Mouse (Mus musculus): Measurements from ENCODE around the gene Tk1. TPM values are rescaled to one million over a fixed set of nuclear protein-coding genes. Genes with fewer than 3 reads are reported as not detected.

Tk1 gene
- polyA plus RNA-seq, 1 experiment from 2014 or later = 12.4 TPM

- Histone ChIP-seq H3K36me3 (ENCODE audit: insufficient read depth, low read length) (0 out of 2 replicates have a peak, but pooled peaks cover 4% of the 10 kb centered on the region), H3K9ac (replicated peaks; ENCODE audit: low read depth) (no peak overlapping the region), H3K4me3 (ENCODE audit: low read depth, low read length) (no peak overlapping the region), H3K27ac (ENCODE audit: low read length) (no peak overlapping the region; the same call in 1 of the 2 replicates), H3K9me3 (ENCODE audit: low read length) (no peaks in the 10 kb centered on the region), H3K4me1 (ENCODE audit: insufficient read depth, low read depth, low read length) (peaks cover 13% of the 10 kb centered on the region; the same call in 1 of the 2 replicates), H3K4me2 (replicated peaks; ENCODE audit: low read depth, low read length) (no peak overlapping the region), H3K27me3 (replicated peaks; ENCODE audit: insufficient read depth, low read length) (no peaks in the 10 kb centered on the region)
- ATAC-seq = no peak
- WGBS = 40% methylated on average over 5 of the region's 5 CpGs
- no peak; the same call in 1 of the 2 replicates for TF ChIP-seq EP300 (IDR thresholded peaks at IDR 0.05)
- TF ChIP-seq CTCF (IDR thresholded peaks at IDR 0.05) = no peak
- DNase-seq (ENCODE audit: low spot score) = no peak
Observed at GRCm38 (mm10) chr11:117813867-117814266, 12.0 kb downstream of the Tk1 start.

GRCm38 (mm10) chr11:117810401-117811046, 15.4 kb downstream of the Tk1 start:
- H3K4me1 ChIP-seq (ENCODE audit: insufficient read depth, low read depth, low read length) = peaks cover 13% of the 10 kb centered on the region; the same call in 1 of the 2 replicates
- WGBS = under 1% methylated on average over 21 of the region's 21 CpGs

GRCm38 (mm10) chr11:117809407-117810311, 16.2 kb downstream of the Tk1 start, which contains the start of the genes Gm20708 and Syngr2:
TSS of gene Gm20708 (plus strand) at chr11:117809668.
TSS of gene Syngr2 (plus strand) at chr11:117809668.
- under 1% methylated on average over 63 of the region's 75 CpGs for WGBS
- DNase-seq (ENCODE audit: low spot score) = peak; percentile 88
- no peak for TF ChIP-seq CTCF (IDR thresholded peaks at IDR 0.05)
- TF ChIP-seq EP300 (IDR thresholded peaks at IDR 0.05) = no peak
- H3K27ac ChIP-seq (ENCODE audit: low read length) = peak within 1 kb of the TSS; percentile 81
- ATAC-seq = peak; percentile 76
- peaks cover 13% of the 10 kb centered on the region; the same call in 1 of the 2 replicates for H3K4me1 ChIP-seq (ENCODE audit: insufficient read depth, low read depth, low read length)
- H3K4me2 ChIP-seq (replicated peaks; ENCODE audit: low read depth, low read length) = peak within 1 kb of the TSS; percentile 98
- no peaks in the 10 kb centered on the region for H3K27me3 ChIP-seq (replicated peaks; ENCODE audit: insufficient read depth, low read length)
- no peaks in the 10 kb centered on the region for H3K9me3 ChIP-seq (ENCODE audit: low read length)
- H3K36me3 ChIP-seq (ENCODE audit: insufficient read depth, low read length) = 0 out of 2 replicates have a peak, but pooled peaks cover 4% of the 10 kb centered on the region
- H3K4me3 ChIP-seq (ENCODE audit: low read depth, low read length) = peak within 1 kb of the TSS; percentile 96
- peak within 1 kb of the TSS; percentile 77 for H3K9ac ChIP-seq (replicated peaks; ENCODE audit: low read depth)

More at GRCm38 (mm10) chr11:117810401-117811046, 15.4 kb downstream of the Tk1 start:
- ATAC-seq (peak; percentile 93), DNase-seq (ENCODE audit: low spot score) (peak; percentile 96)
- peak overlapping the region; percentile 81 for H3K27ac ChIP-seq (ENCODE audit: low read length)
- H3K36me3 ChIP-seq (ENCODE audit: insufficient read depth, low read length) = 0 out of 2 replicates have a peak, but pooled peaks cover 4% of the 10 kb centered on the region
- H3K4me3 ChIP-seq (ENCODE audit: low read depth, low read length) = peak overlapping the region; percentile 96
- TF ChIP-seq EP300 (IDR thresholded peaks at IDR 0.05) (no peak), CTCF (IDR thresholded peaks at IDR 0.05) (peak; percentile 79)
- no peaks in the 10 kb centered on the region for H3K27me3 ChIP-seq (replicated peaks; ENCODE audit: insufficient read depth, low read length)
- H3K4me2 ChIP-seq (replicated peaks; ENCODE audit: low read depth, low read length) = peak overlapping the region; percentile 98
- H3K9me3 ChIP-seq (ENCODE audit: low read length) = no peaks in the 10 kb centered on the region
- peak overlapping the region; percentile 77 for H3K9ac ChIP-seq (replicated peaks; ENCODE audit: low read depth)

GRCm38 (mm10) chr11:117806781-117807180, 19.1 kb downstream of the Tk1 start:
- ATAC-seq (no peak), DNase-seq (ENCODE audit: low spot score) (no peak)
- 90% methylated on average over 6 of the region's 6 CpGs for WGBS
- no peak overlapping the region for H3K4me2 ChIP-seq (replicated peaks; ENCODE audit: low read depth, low read length)
- no peaks in the 10 kb centered on the region for H3K36me3 ChIP-seq (ENCODE audit: insufficient read depth, low read length)
- peaks cover 8% of the 10 kb centered on the region; the same call in 1 of the 2 replicates for H3K4me1 ChIP-seq (ENCODE audit: insufficient read depth, low read depth, low read length)
- no peak overlapping the region for H3K4me3 ChIP-seq (ENCODE audit: low read depth, low read length)
- TF ChIP-seq CTCF (IDR thresholded peaks at IDR 0.05) = no peak
- no peak for TF ChIP-seq EP300 (IDR thresholded peaks at IDR 0.05)
- no peak overlapping the region for H3K9ac ChIP-seq (replicated peaks; ENCODE audit: low read depth)
- H3K27me3 ChIP-seq (replicated peaks; ENCODE audit: insufficient read depth, low read length) = no peaks in the 10 kb centered on the region
- no peaks in the 10 kb centered on the region for H3K9me3 ChIP-seq (ENCODE audit: low read length)
- no peak overlapping the region for H3K27ac ChIP-seq (ENCODE audit: low read length)

GRCm38 (mm10) chr11:117803166-117803688, 22.7 kb downstream of the Tk1 start:
- Histone ChIP-seq H3K4me2 (replicated peaks; ENCODE audit: low read depth, low read length) (no peak overlapping the region), H3K9me3 (ENCODE audit: low read length) (no peaks in the 10 kb centered on the region), H3K4me3 (ENCODE audit: low read depth, low read length) (no peak overlapping the region), H3K27ac (ENCODE audit: low read length) (no peak overlapping the region), H3K36me3 (ENCODE audit: insufficient read depth, low read length) (no peaks in the 10 kb centered on the region), H3K9ac (replicated peaks; ENCODE audit: low read depth) (no peak overlapping the region), H3K27me3 (replicated peaks; ENCODE audit: insufficient read depth, low read length) (no peaks in the 10 kb centered on the region), H3K4me1 (ENCODE audit: insufficient read depth, low read depth, low read length) (no peaks in the 10 kb centered on the region)
- WGBS = 72% methylated on average over 3 of the region's 3 CpGs
- no peak for ATAC-seq
- no peak for DNase-seq (ENCODE audit: low spot score)
- TF ChIP-seq CTCF (IDR thresholded peaks at IDR 0.05) (no peak), EP300 (IDR thresholded peaks at IDR 0.05) (no peak)

- Histone ChIP-seq H3K36me3 (ENCODE audit: insufficient read depth, low read length) (no peaks in the 10 kb centered on the region), H3K27ac (ENCODE audit: low read length) (no peak overlapping the region), H3K27me3 (replicated peaks; ENCODE audit: insufficient read depth, low read length) (no peaks in the 10 kb centered on the region), H3K9ac (replicated peaks; ENCODE audit: low read depth) (no peak overlapping the region), H3K9me3 (ENCODE audit: low read length) (no peaks in the 10 kb centered on the region), H3K4me3 (ENCODE audit: low read depth, low read length) (no peak overlapping the region), H3K4me1 (ENCODE audit: insufficient read depth, low read depth, low read length) (no peaks in the 10 kb centered on the region), H3K4me2 (replicated peaks; ENCODE audit: low read depth, low read length) (no peak overlapping the region)
- TF ChIP-seq EP300 (IDR thresholded peaks at IDR 0.05) (no peak), CTCF (IDR thresholded peaks at IDR 0.05) (no peak)
- WGBS = 63% methylated on average over 7 of the region's 7 CpGs
- DNase-seq (ENCODE audit: low spot score) = no peak
- no peak for ATAC-seq
Observed at GRCm38 (mm10) chr11:117801650-117802049, 24.2 kb downstream of the Tk1 start.

All from lung, postnatal 0 days (tissue).